Mouse (Mus musculus): ENCODE measurements around the gene Fancm. TPM values are rescaled to one million over a fixed set of nuclear protein-coding genes. Genes with fewer than 3 reads are reported as not detected.
"Not testable (repeated sequence)": the region's sequence is repeated elsewhere in the genome, so short reads cannot be mapped to it uniquely, and the experiment has no call there.

Gene Fancm
- polyA plus RNA-seq, 1 experiment from 2014 or later: 2.0 TPM

- Histone ChIP-seq H3K9me3 (ENCODE audit: low read length) (no peaks in the 10 kb centered on the region), H3K27me3 (ENCODE audit: insufficient read depth, low read length) (no peaks in the 10 kb centered on the region), H3K9ac (replicated peaks) (no peak overlapping the region), H3K4me1 (ENCODE audit: insufficient read depth) (no peaks in the 10 kb centered on the region), H3K27ac (ENCODE audit: low read depth) (no peak overlapping the region), H3K4me3 (ENCODE audit: low read depth, low read length) (no peak overlapping the region), H3K4me2 (ENCODE audit: low read depth, low read length) (no peak overlapping the region), H3K36me3 (replicated peaks; ENCODE audit: insufficient read depth, low read length) (peaks cover 16% of the 10 kb centered on the region; the same call in 1 of the 2 replicates)
- WGBS (ENCODE audit: insufficient replicate concordance): 91% methylated on average over 1 of the region's 1 CpGs
- no peak for ATAC-seq
- no peak for TF ChIP-seq EP300 (IDR thresholded peaks at IDR 0.05; ENCODE audit: low read depth)
- no peak for TF ChIP-seq CTCF (IDR thresholded peaks at IDR 0.05; ENCODE audit: low read depth)
- no peak for DNase-seq
Measured at GRCm38 (mm10) chr12:65112811-65113210, 37.4 kb downstream of the Fancm start.

DNA sequence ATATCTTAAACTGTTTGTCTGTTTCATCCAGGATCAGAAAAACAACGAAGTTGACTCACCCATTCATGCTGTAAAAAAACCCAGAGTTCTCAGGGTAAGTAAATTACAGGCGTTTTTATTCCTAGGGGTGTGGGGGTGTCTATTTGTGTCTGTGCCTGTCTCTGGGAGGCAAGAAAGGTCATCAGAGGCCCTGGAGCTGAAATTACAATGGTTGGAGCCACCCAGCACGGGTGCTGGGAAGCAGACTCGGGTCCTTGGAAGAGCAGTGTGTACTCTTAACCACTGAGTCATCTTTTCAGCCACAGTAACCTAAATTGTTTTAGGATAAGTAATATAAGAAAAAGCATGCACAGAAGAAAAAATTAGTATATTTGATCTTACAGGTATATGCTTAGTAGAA lies 38.5 kb downstream of the Fancm start:
- no peak overlapping the region for H3K4me2 ChIP-seq (ENCODE audit: low read depth, low read length)
- no peaks in the 10 kb centered on the region for H3K4me1 ChIP-seq (ENCODE audit: insufficient read depth)
- no peaks in the 10 kb centered on the region for H3K27me3 ChIP-seq (ENCODE audit: insufficient read depth, low read length)
- no peak for DNase-seq
- peaks cover 17% of the 10 kb centered on the region for H3K36me3 ChIP-seq (replicated peaks; ENCODE audit: insufficient read depth, low read length)
- TF ChIP-seq CTCF (IDR thresholded peaks at IDR 0.05; ENCODE audit: low read depth) (no peak), EP300 (IDR thresholded peaks at IDR 0.05; ENCODE audit: low read depth) (no peak)
- H3K9ac ChIP-seq (replicated peaks): no peak overlapping the region
- no peak for ATAC-seq
- H3K9me3 ChIP-seq (ENCODE audit: low read length): no peaks in the 10 kb centered on the region
- no peak overlapping the region for H3K27ac ChIP-seq (ENCODE audit: low read depth)
- WGBS (ENCODE audit: insufficient replicate concordance): 78% methylated on average over 4 of the region's 4 CpGs
- H3K4me3 ChIP-seq (ENCODE audit: low read depth, low read length): no peak overlapping the region

- H3K9me3 ChIP-seq (ENCODE audit: low read length); H3K27me3 ChIP-seq (ENCODE audit: insufficient read depth, low read length); H3K4me3 ChIP-seq (ENCODE audit: low read depth, low read length); H3K9ac ChIP-seq (replicated peaks); DNase-seq; H3K4me2 ChIP-seq (ENCODE audit: low read depth, low read length); H3K27ac ChIP-seq (ENCODE audit: low read depth); ATAC-seq; H3K4me1 ChIP-seq (ENCODE audit: insufficient read depth): not testable (repeated sequence)
- 85% methylated on average over 3 of the region's 3 CpGs for WGBS (ENCODE audit: insufficient replicate concordance)
- H3K36me3 ChIP-seq (replicated peaks; ENCODE audit: insufficient read depth, low read length): peaks cover 16% of the 10 kb centered on the region
Measured at GRCm38 (mm10) chr12:65114978-65115377, 39.6 kb downstream of the Fancm start.

DNA sequence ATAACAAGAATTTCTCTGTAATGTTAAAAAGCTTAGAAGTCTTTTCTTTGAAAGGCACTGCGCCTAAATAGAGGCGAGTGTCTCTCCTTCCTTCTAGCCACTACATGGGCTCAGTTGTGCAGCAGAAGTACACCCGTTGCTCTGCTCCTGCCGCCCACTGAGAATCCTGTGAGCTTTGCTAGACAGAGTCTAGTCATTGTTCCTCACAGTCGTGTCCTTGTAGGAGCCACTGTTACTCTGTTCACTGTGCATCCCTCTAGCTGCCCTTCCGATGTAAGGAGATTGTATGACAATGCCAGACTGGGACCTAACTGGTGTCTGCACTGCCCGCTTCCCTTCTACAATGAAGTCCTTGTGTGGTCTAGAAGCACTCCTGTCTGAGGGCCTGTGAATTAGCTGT lies 43.6 kb downstream of the Fancm start:
- Histone ChIP-seq H3K27me3 (ENCODE audit: insufficient read depth, low read length) (no peaks in the 10 kb centered on the region), H3K4me1 (ENCODE audit: insufficient read depth) (no peaks in the 10 kb centered on the region), H3K9me3 (ENCODE audit: low read length) (no peaks in the 10 kb centered on the region), H3K36me3 (replicated peaks; ENCODE audit: insufficient read depth, low read length) (peaks cover 32% of the 10 kb centered on the region), H3K4me2 (ENCODE audit: low read depth, low read length) (no peak overlapping the region), H3K9ac (replicated peaks) (no peak overlapping the region), H3K27ac (ENCODE audit: low read depth) (no peak overlapping the region), H3K4me3 (ENCODE audit: low read depth, low read length) (no peak overlapping the region)
- WGBS (ENCODE audit: insufficient replicate concordance): 89% methylated on average over 7 of the region's 7 CpGs
- DNase-seq: no peak
- TF ChIP-seq CTCF (IDR thresholded peaks at IDR 0.05; ENCODE audit: low read depth) (no peak), EP300 (IDR thresholded peaks at IDR 0.05; ENCODE audit: low read depth) (no peak)
- no peak for ATAC-seq

- no peak overlapping the region for H3K4me3 ChIP-seq (ENCODE audit: low read depth, low read length)
- DNase-seq (no peak), ATAC-seq (no peak)
- no peak overlapping the region for H3K27ac ChIP-seq (ENCODE audit: low read depth)
- TF ChIP-seq EP300 (IDR thresholded peaks at IDR 0.05; ENCODE audit: low read depth): no peak
- TF ChIP-seq CTCF (IDR thresholded peaks at IDR 0.05; ENCODE audit: low read depth): no peak
- H3K4me2 ChIP-seq (ENCODE audit: low read depth, low read length): no peak overlapping the region
- 83% methylated on average over 5 of the region's 5 CpGs for WGBS (ENCODE audit: insufficient replicate concordance)
- peaks cover 34% of the 10 kb centered on the region for H3K36me3 ChIP-seq (replicated peaks; ENCODE audit: insufficient read depth, low read length)
- no peaks in the 10 kb centered on the region for H3K27me3 ChIP-seq (ENCODE audit: insufficient read depth, low read length)
- H3K9me3 ChIP-seq (ENCODE audit: low read length): no peaks in the 10 kb centered on the region
- no peaks in the 10 kb centered on the region for H3K4me1 ChIP-seq (ENCODE audit: insufficient read depth)
- no peak overlapping the region for H3K9ac ChIP-seq (replicated peaks)
Measured at GRCm38 (mm10) chr12:65119451-65119850, 44.0 kb downstream of the Fancm start.

GRCm38 (mm10) chr12:65136121-65136520 lies 60.7 kb downstream of the Fancm start:
- H3K27me3 ChIP-seq (ENCODE audit: insufficient read depth, low read length); H3K4me1 ChIP-seq (ENCODE audit: insufficient read depth); H3K27ac ChIP-seq (ENCODE audit: low read depth); DNase-seq; H3K4me2 ChIP-seq (ENCODE audit: low read depth, low read length); ATAC-seq; H3K9ac ChIP-seq (replicated peaks); H3K9me3 ChIP-seq (ENCODE audit: low read length); H3K4me3 ChIP-seq (ENCODE audit: low read depth, low read length): not testable (repeated sequence)
- 96% methylated on average over 4 of the region's 4 CpGs for WGBS (ENCODE audit: insufficient replicate concordance)
- H3K36me3 ChIP-seq (replicated peaks; ENCODE audit: insufficient read depth, low read length): peaks cover 25% of the 10 kb centered on the region

All from liver, postnatal 0 days (tissue).